Mouse (Mus musculus): ENCODE results near the gene Acsl1. TPM values are rescaled to one million over a fixed set of nuclear protein-coding genes. Genes with fewer than 3 reads are reported as not detected.

Acsl1 gene
- polyA plus RNA-seq (2016; fragmentation: Nextera tagmentation; extraction: Ambion mirVana) = 5.8 and 7.0 TPM in 2 replicates

DNA sequence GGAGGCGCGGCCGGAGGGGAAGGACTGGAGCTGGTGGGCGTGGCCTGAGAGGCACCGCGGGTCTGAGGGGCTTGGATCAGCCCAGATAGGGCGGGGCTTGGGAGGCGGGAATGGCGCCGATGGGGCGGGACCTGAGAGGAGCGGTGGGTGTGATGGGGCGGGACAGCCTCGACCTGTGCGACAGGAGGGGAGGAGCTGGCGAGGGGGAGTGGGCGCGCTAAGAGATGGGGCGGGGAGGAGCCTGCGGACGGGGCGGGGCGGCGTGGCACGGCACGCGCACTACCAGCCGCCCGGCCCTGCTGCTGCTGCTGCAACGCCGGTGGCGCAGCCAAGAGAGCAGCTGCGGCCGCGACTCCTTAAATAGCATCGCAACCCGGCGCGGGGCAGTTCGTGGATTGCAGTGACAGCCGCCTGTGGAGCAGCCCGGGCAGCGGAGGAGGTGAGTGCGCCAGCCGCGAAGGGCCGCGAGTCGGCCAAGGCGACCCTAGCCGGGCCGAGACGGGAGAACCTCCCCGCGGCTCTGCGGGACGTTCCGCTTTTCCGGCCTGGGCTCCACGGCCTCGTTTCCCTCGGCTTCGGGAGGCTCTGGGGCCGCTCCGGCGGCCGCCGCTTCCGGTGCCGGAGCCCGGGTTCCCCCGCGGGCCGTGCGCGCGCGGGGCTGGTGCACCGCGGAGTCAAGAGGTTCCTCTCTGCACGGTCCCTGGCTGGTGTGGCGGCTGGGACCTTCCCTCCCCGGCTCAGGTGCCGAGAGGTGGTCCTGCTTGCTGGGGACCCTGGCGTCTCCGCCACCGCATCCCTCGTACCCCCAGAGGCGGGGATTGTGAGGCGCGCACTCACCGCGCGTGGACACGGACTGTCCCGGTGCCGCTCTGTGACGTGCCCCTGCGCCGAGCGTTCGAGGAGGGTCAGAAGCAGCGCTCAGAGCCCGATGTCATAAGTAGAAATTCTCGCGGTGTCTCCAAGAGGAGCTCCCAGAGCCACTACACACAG lies at the start of gene Acsl1:
TSS of gene Acsl1 (plus strand) at position 246 of the 990 bp plus-strand sequence.
- WGBS = under 1% methylated on average over 101 of the region's 106 CpGs
- Histone ChIP-seq H3K4me3 (peak within 1 kb of the TSS; percentile 91), H3K27me3 (ENCODE audit: low read depth, poor library complexity, severe bottlenecking) (peaks cover 11% of the 10 kb centered on the region), H3K36me3 (no peaks in the 10 kb centered on the region), H3K4me1 (peaks cover 10% of the 10 kb centered on the region), H3K9me3 (replicated peaks) (no peaks in the 10 kb centered on the region), H3K27ac (peak within 1 kb of the TSS; percentile 83)
- peak; percentile 98 for DNase-seq (ENCODE audit: low spot score)

GRCm38 (mm10) chr8:46421515-46421914 lies 49.3 kb upstream of the Acsl1 start:
- H3K4me1 ChIP-seq = no peaks in the 10 kb centered on the region
- no peaks in the 10 kb centered on the region for H3K9me3 ChIP-seq (replicated peaks)
- H3K27me3 ChIP-seq (ENCODE audit: low read depth, poor library complexity, severe bottlenecking) = no peaks in the 10 kb centered on the region
- DNase-seq (ENCODE audit: low spot score) = no peak
- no peak overlapping the region for H3K4me3 ChIP-seq
- H3K36me3 ChIP-seq = no peaks in the 10 kb centered on the region
- H3K27ac ChIP-seq = no peak overlapping the region
- 67% methylated on average over 6 of the region's 6 CpGs for WGBS

GRCm38 (mm10) chr8:46427940-46428339 lies 42.9 kb upstream of the Acsl1 start:
- no peaks in the 10 kb centered on the region for H3K9me3 ChIP-seq (replicated peaks)
- H3K4me1 ChIP-seq = no peaks in the 10 kb centered on the region
- H3K27ac ChIP-seq = no peak overlapping the region
- no peaks in the 10 kb centered on the region for H3K27me3 ChIP-seq (ENCODE audit: low read depth, poor library complexity, severe bottlenecking)
- H3K36me3 ChIP-seq = no peaks in the 10 kb centered on the region
- no peak for DNase-seq (ENCODE audit: low spot score)
- no peak overlapping the region for H3K4me3 ChIP-seq

GRCm38 (mm10) chr8:46429871-46430270 lies 41.0 kb upstream of the Acsl1 start:
- H3K4me3 ChIP-seq = no peak overlapping the region
- no peak overlapping the region for H3K27ac ChIP-seq
- no peaks in the 10 kb centered on the region for H3K27me3 ChIP-seq (ENCODE audit: low read depth, poor library complexity, severe bottlenecking)
- no peaks in the 10 kb centered on the region for H3K9me3 ChIP-seq (replicated peaks)
- WGBS = 79% methylated on average over 7 of the region's 7 CpGs
- no peak for DNase-seq (ENCODE audit: low spot score)
- no peaks in the 10 kb centered on the region for H3K4me1 ChIP-seq
- no peaks in the 10 kb centered on the region for H3K36me3 ChIP-seq

- Histone ChIP-seq H3K27ac (no peak overlapping the region), H3K4me1 (no peaks in the 10 kb centered on the region), H3K27me3 (ENCODE audit: low read depth, poor library complexity, severe bottlenecking) (no peaks in the 10 kb centered on the region), H3K9me3 (replicated peaks) (no peaks in the 10 kb centered on the region), H3K4me3 (no peak overlapping the region), H3K36me3 (no peaks in the 10 kb centered on the region)
- DNase-seq (ENCODE audit: low spot score) = no peak
- WGBS = 93% methylated on average over 4 of the region's 4 CpGs
Observed at GRCm38 (mm10) chr8:46431921-46432320, 38.9 kb upstream of the Acsl1 start.

- Histone ChIP-seq H3K9me3 (replicated peaks) (no peaks in the 10 kb centered on the region), H3K27ac (no peak overlapping the region), H3K4me3 (no peak overlapping the region), H3K36me3 (no peaks in the 10 kb centered on the region), H3K27me3 (ENCODE audit: low read depth, poor library complexity, severe bottlenecking) (no peaks in the 10 kb centered on the region), H3K4me1 (no peaks in the 10 kb centered on the region)
- DNase-seq (ENCODE audit: low spot score) = no peak
- WGBS = 89% methylated on average over 3 of the region's 3 CpGs
Observed at GRCm38 (mm10) chr8:46432581-46432980, 38.3 kb upstream of the Acsl1 start.

DNA sequence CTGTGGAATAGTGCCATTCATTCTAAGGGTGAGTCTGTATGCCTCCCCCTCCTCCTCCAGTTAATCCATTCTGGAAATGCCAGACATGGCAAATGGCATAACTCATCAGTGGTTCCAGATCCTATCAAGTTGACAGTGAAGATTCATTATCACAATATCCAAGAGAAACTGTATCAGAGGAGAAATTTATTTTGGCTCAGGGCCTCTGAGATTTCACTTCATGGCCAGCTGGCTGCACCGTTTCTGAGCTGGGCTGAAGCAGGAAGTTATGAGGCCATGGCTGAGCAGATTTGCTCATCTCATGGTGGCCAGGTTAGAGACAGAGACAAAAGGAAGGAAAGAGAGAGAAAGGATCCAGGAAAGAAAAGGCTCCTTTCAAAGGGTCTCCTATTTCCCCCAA lies 37.2 kb upstream of the Acsl1 start:
- DNase-seq (ENCODE audit: low spot score) = no peak
- 82% methylated on average over 1 of the region's 1 CpGs for WGBS
- H3K27me3 ChIP-seq (ENCODE audit: low read depth, poor library complexity, severe bottlenecking) = no peaks in the 10 kb centered on the region
- H3K4me1 ChIP-seq = no peaks in the 10 kb centered on the region
- H3K36me3 ChIP-seq = no peaks in the 10 kb centered on the region
- no peak overlapping the region for H3K27ac ChIP-seq
- H3K4me3 ChIP-seq = no peak overlapping the region
- H3K9me3 ChIP-seq (replicated peaks) = no peaks in the 10 kb centered on the region

- Histone ChIP-seq H3K4me3 (no peak overlapping the region), H3K27ac (no peak overlapping the region), H3K4me1 (no peaks in the 10 kb centered on the region), H3K9me3 (replicated peaks) (no peaks in the 10 kb centered on the region), H3K36me3 (no peaks in the 10 kb centered on the region), H3K27me3 (ENCODE audit: low read depth, poor library complexity, severe bottlenecking) (no peaks in the 10 kb centered on the region)
- no peak for DNase-seq (ENCODE audit: low spot score)
- WGBS = 74% methylated on average over 10 of the region's 10 CpGs
Observed at GRCm38 (mm10) chr8:46438491-46438890, 32.3 kb upstream of the Acsl1 start.

DNA sequence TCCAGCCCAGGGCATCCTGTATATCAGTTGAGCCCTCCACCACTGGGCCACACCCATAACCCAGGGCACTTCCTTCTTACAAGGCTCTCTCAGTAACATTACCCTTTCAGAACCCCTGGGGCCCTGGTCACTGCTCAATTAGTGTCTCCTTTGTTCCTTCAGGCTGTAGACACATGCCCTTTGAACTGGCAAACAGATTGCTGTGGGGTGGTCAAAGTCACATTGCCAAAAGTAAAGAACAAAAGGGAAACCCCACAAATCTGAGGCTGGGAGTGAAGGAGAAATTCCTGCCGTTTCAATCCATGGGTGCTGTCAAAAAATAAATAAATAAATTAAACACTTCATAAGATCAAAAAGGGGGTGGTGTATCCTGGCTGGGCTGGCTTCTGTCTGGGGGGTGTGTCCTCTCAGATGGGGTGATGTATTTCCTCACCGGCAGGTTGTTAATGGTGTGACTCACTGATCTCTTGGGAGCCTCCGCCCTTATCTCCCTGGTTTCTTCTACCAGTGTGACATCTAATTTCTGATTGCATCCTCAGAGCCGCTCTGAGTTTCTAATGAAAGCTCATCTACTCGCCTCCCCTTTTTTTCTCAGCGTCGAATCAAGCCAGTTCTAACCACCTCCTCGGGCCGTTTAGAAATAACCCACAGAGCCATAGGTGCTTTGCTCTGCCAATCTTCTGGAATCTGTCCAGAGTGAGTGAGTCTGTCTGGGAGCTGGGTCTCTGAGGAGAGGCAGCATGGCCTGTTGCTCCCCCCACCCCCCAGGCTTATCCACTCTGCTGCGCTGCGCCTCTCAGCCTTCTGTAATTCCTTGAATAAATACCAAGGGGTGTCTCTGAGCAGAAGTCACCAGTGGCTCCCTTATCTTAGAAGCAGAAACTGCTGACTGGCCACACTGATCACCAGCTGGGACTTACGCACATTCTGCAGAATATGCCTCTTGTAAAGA lies 24.6 kb upstream of the Acsl1 start:
- H3K4me3 ChIP-seq = no peak overlapping the region
- no peak for DNase-seq (ENCODE audit: low spot score)
- H3K9me3 ChIP-seq (replicated peaks) = no peaks in the 10 kb centered on the region
- 23% methylated on average over 12 of the region's 12 CpGs for WGBS
- H3K4me1 ChIP-seq = peaks cover 7% of the 10 kb centered on the region
- no peaks in the 10 kb centered on the region for H3K27me3 ChIP-seq (ENCODE audit: low read depth, poor library complexity, severe bottlenecking)
- H3K27ac ChIP-seq = no peak overlapping the region
- no peaks in the 10 kb centered on the region for H3K36me3 ChIP-seq

DNA sequence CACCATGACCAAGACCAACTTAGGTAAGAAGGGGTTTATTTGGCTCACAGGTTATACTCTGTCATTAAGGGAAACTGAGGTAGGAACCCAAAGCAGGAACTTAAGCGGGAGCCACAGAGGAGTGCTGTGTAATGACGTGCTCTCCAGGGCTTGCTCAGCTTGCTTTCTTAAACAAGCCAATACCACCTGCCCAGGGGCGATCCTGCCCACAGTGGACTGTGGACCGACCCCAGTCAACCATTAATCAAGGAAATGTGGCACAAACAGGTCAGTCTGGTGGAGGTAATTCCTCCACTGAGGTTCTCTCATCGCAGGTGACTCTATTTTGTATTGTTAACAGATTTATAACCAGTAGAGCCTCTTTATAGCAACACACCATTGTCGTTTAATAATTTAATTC lies 23.5 kb upstream of the Acsl1 start:
- H3K27ac ChIP-seq = no peak overlapping the region
- DNase-seq (ENCODE audit: low spot score) = no peak
- no peaks in the 10 kb centered on the region for H3K9me3 ChIP-seq (replicated peaks)
- no peaks in the 10 kb centered on the region for H3K36me3 ChIP-seq
- H3K4me3 ChIP-seq = no peak overlapping the region
- peaks cover 7% of the 10 kb centered on the region for H3K4me1 ChIP-seq
- WGBS = 82% methylated on average over 6 of the region's 6 CpGs
- no peaks in the 10 kb centered on the region for H3K27me3 ChIP-seq (ENCODE audit: low read depth, poor library complexity, severe bottlenecking)

GRCm38 (mm10) chr8:46448606-46449005 lies 22.2 kb upstream of the Acsl1 start:
- Histone ChIP-seq H3K27ac (no peak overlapping the region), H3K27me3 (ENCODE audit: low read depth, poor library complexity, severe bottlenecking) (no peaks in the 10 kb centered on the region), H3K4me1 (peaks cover 7% of the 10 kb centered on the region), H3K4me3 (no peak overlapping the region), H3K9me3 (replicated peaks) (no peaks in the 10 kb centered on the region), H3K36me3 (no peaks in the 10 kb centered on the region)
- no peak for DNase-seq (ENCODE audit: low spot score)
- WGBS = 81% methylated on average over 5 of the region's 5 CpGs

DNA sequence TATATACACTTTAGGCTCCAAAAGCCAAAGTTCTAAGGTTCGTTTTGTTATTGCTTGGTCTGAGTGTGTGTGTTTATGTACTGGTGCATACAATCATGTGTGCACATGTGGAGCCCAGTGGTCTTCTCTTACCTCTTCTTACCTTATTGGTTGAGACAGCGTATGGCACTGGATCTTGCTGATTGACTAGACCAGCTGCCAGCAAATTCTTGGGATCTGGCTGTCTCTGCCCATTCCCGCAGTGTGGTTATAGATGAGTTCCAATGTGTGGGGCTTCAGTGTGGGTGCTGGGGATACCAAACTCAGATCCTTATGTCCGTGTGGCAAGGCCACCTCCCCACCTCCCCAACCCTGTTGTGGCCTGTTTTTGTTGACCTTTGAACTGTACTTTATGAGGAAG lies 21.8 kb upstream of the Acsl1 start:
- no peaks in the 10 kb centered on the region for H3K27me3 ChIP-seq (ENCODE audit: low read depth, poor library complexity, severe bottlenecking)

More for the DNA sequence above, 21.8 kb upstream of the Acsl1 start:
- no peak for DNase-seq (ENCODE audit: low spot score)
- H3K4me3 ChIP-seq = no peak overlapping the region
- no peaks in the 10 kb centered on the region for H3K36me3 ChIP-seq
- no peaks in the 10 kb centered on the region for H3K9me3 ChIP-seq (replicated peaks)
- no peak overlapping the region for H3K27ac ChIP-seq
- WGBS = 90% methylated on average over 4 of the region's 4 CpGs
- peaks cover 7% of the 10 kb centered on the region for H3K4me1 ChIP-seq
